Mouse (Mus musculus) heart, embryonic 11.5 days (tissue): ENCODE measurements around the gene A930004D18Rik. TPM values are rescaled to one million over a fixed set of nuclear protein-coding genes. Genes with fewer than 3 reads are reported as not detected.

Source experiments
- ATAC-seq: fragments of 200-750 bp; cut with Nextera tagmentation; replicated peaks from 2 replicates; pipeline ENCODE4 v1.8.0; 2017; ENCODE audit warnings: moderate library complexity; ENCODE audit not compliant: insufficient number of reproducible peaks, low FRiP score, low TSS enrichment
- H3K27ac ChIP-seq: fragments of 300-500 bp; sonication (generic); 2 replicates; pipeline ENCODE4 v1.5.1; 2014; ENCODE audit warnings: mild to moderate bottlenecking, low read depth, low read length
- H3K27me3 ChIP-seq: fragments of 300-500 bp; sonication (generic); 2 replicates; pipeline ENCODE4 v1.6.1; 2014; ENCODE audit warnings: mild to moderate bottlenecking, low read length, mixed read lengths; ENCODE audit not compliant: control insufficient read depth, insufficient read depth
- H3K36me3 ChIP-seq: fragments of 300-500 bp; sonication (generic); 2 replicates; pipeline ENCODE4 v1.6.1; 2014; ENCODE audit warnings: mild to moderate bottlenecking, low read length, moderate library complexity, mixed read lengths; ENCODE audit not compliant: control insufficient read depth, insufficient read depth
- H3K4me1 ChIP-seq: fragments of 300-500 bp; sonication (generic); 2 replicates; pipeline ENCODE4 v1.6.1; 2014; ENCODE audit warnings: low read length; ENCODE audit not compliant: control insufficient read depth, insufficient read depth
- H3K4me2 ChIP-seq: fragments of 300-500 bp; sonication (generic); 2 replicates; pipeline ENCODE4 v1.6.1; 2014; ENCODE audit warnings: mild to moderate bottlenecking, moderate library complexity
- H3K4me3 ChIP-seq: fragments of 300-500 bp; sonication (generic); 2 replicates; pipeline ENCODE4 v1.5.1; 2014; ENCODE audit warnings: low read depth, low read length
- H3K9ac ChIP-seq: fragments of 300-500 bp; sonication (generic); 2 replicates; pipeline ENCODE4 v1.6.1; 2014; ENCODE audit warnings: mild to moderate bottlenecking, low read depth, low read length, moderate library complexity
- H3K9me3 ChIP-seq: fragments of 300-500 bp; sonication (generic); replicated peaks from 2 replicates; pipeline ENCODE4 v1.6.1; 2016; ENCODE audit warnings: low read length; ENCODE audit not compliant: control insufficient read depth
- WGBS: fragments of 180-500 bp; shearing (Covaris S2); extraction: QIAGEN DNeasy Blood & Tissue Kit; methylation state at CpG from one replicate; pipeline ENCODE4 v1.1.7; 2014; ENCODE audit not compliant: insufficient replicate concordance; 5-methylcytosine and 5-hydroxymethylcytosine counted together
- polyA plus RNA-seq: library from polyadenylated mRNA; unstranded; fragments of >200 nt; fragmentation: Nextera tagmentation; extraction: Ambion mirVana; gene quantifications from 2 replicates; pipeline ENCODE4 v1.2.1, GENCODE M21; 2014

Gene A930004D18Rik
- polyA plus RNA-seq, 1 experiment from 2014 or later: 7.1 TPM

- Histone ChIP-seq H3K27ac (peak overlapping the region; percentile 100), H3K27me3 (no peaks in the 10 kb centered on the region), H3K4me2 (peak overlapping the region; percentile 96), H3K4me1 (peaks cover 16% of the 10 kb centered on the region), H3K9me3 (no peaks in the 10 kb centered on the region), H3K36me3 (peaks cover 2% of the 10 kb centered on the region; the same call in 1 of the 2 replicates), H3K4me3 (peak overlapping the region; percentile 93), H3K9ac (peak overlapping the region; percentile 99)
- WGBS: under 1% methylated on average over 18 of the region's 18 CpGs
- peak; percentile 40 for ATAC-seq
These were observed 26.3 kb upstream of the A930004D18Rik start for GRCm38 (mm10) chr2:18063763-18064251.

DNA sequence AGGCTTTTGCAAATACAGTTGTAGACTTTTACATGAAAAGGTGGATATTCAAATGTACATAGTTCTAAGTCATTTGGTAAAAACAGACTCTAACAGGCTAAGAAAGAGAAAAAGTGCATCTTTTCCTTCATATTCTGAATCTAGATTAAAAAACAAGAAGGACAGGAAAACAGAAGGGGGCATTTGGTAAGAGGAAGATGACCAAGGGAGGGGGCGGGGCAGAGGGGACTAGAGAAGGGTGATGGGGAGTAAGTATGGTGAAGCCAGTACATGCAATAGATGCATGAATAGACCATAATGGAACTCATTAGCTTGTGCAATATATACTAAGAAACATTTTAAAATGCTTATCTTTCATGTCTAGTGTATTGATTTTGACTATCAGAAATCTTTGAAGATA lies 22.9 kb upstream of the A930004D18Rik start:
- H3K36me3 ChIP-seq: no peaks in the 10 kb centered on the region
- no peak overlapping the region for H3K4me3 ChIP-seq
- peaks cover 6% of the 10 kb centered on the region for H3K4me1 ChIP-seq
- WGBS: 79% methylated on average over 1 of the region's 1 CpGs
- H3K9me3 ChIP-seq: no peaks in the 10 kb centered on the region
- no peak for ATAC-seq
- no peak overlapping the region for H3K27ac ChIP-seq
- H3K27me3 ChIP-seq: no peaks in the 10 kb centered on the region
- no peak overlapping the region for H3K9ac ChIP-seq
- H3K4me2 ChIP-seq: no peak overlapping the region

- Histone ChIP-seq H3K27me3 (no peaks in the 10 kb centered on the region), H3K36me3 (no peaks in the 10 kb centered on the region), H3K4me2 (no peak overlapping the region), H3K4me3 (no peak overlapping the region), H3K9ac (no peak overlapping the region), H3K27ac (no peak overlapping the region), H3K9me3 (no peaks in the 10 kb centered on the region), H3K4me1 (peaks cover 6% of the 10 kb centered on the region)
- 79% methylated on average over 1 of the region's 1 CpGs for WGBS
- no peak for ATAC-seq
These were observed 22.4 kb upstream of the A930004D18Rik start for GRCm38 (mm10) chr2:18059891-18060290.

GRCm38 (mm10) chr2:18059063-18059462 lies 21.5 kb upstream of the A930004D18Rik start:
- 12% methylated on average over 2 of the region's 2 CpGs for WGBS
- Histone ChIP-seq H3K4me3 (0 out of 2 replicates have a peak overlapping the region, but pooled peaks have one; percentile 10), H3K36me3 (no peaks in the 10 kb centered on the region), H3K4me1 (peaks cover 6% of the 10 kb centered on the region), H3K27me3 (no peaks in the 10 kb centered on the region), H3K4me2 (peak overlapping the region; percentile 99), H3K27ac (peak overlapping the region; percentile 22; the same call in 1 of the 2 replicates), H3K9ac (peak overlapping the region; percentile 58; the same call in 1 of the 2 replicates), H3K9me3 (no peaks in the 10 kb centered on the region)
- no peak for ATAC-seq

DNA sequence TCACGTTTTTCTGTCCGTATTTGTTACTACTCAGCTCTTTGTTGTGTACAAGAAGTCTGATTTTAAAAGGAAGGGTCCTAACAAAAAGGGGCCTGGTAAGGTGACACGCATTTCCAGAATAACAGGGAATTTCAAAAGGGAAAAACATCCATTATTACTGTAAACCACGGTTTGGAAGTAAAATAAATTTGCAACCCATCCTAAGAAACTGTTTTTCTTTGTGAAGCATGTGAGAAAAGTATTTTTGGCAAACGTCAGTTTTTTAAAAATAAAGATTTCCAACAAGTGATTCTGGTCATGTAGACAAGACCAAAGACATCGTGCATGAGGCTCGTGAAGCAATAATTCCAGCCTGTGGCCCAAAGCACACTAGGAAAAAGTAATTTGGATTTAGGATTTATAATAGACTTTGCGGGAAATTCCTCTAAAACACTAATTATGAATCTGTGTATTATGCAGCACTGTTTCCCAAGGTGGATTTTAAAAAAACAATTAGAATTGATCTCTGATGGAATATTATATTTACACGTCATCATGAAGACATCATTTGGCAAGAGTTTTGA lies 20.7 kb upstream of the A930004D18Rik start:
- Histone ChIP-seq H3K36me3 (no peaks in the 10 kb centered on the region), H3K9ac (peak overlapping the region; percentile 99), H3K4me3 (peak overlapping the region; percentile 62), H3K27ac (peak overlapping the region; percentile 100), H3K9me3 (no peaks in the 10 kb centered on the region), H3K4me1 (peaks cover 11% of the 10 kb centered on the region), H3K27me3 (no peaks in the 10 kb centered on the region), H3K4me2 (peak overlapping the region; percentile 99)
- 22% methylated on average over 9 of the region's 9 CpGs for WGBS
- no peak for ATAC-seq

DNA sequence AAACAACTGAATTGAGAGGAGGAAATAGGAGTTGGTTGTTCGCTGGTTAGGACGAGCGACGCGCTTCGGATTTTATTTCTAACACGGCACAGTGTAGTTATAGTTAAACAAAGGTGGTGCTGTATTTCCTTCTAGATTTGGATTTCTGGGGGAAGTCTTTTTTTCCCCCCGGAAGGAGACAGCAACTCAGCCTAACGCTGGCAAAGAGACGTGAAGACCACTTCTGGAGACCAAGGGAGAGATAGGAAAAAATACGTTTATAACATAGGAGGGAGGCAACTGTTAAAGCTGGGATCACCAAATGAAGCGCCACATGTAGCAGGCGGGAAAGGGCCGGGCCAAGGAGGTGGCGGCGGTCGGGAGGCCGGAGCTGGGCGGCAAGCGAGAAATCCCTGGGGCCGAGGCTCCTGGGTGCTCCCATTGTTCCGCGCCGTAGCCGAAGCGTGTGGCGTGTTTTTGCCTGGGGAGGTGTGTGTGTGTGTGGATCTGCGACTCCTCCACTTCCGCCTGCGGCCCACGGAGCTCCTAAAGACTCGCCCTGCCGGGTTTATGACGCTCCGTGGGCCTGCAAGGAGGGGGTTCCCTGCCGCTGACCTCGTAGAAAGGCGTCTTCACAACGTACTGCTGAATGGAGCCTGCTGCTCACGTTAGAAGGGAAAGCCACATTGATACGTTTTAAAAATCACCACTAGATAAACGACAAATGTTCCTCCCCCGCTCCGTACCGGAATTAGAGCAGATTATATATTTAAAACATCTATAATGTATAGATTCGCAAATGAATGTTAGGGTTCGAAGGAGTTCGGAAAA lies 20.0 kb upstream of the A930004D18Rik start:
- peak overlapping the region; percentile 99 for H3K4me2 ChIP-seq
- no peaks in the 10 kb centered on the region for H3K27me3 ChIP-seq
- H3K9me3 ChIP-seq: no peaks in the 10 kb centered on the region
- peak overlapping the region; percentile 62 for H3K4me3 ChIP-seq
- peak overlapping the region; percentile 99 for H3K9ac ChIP-seq
- no peaks in the 10 kb centered on the region for H3K36me3 ChIP-seq
- peak overlapping the region; percentile 100 for H3K27ac ChIP-seq
- no peak for ATAC-seq
- 1% methylated on average over 48 of the region's 48 CpGs for WGBS
- H3K4me1 ChIP-seq: peaks cover 11% of the 10 kb centered on the region

DNA sequence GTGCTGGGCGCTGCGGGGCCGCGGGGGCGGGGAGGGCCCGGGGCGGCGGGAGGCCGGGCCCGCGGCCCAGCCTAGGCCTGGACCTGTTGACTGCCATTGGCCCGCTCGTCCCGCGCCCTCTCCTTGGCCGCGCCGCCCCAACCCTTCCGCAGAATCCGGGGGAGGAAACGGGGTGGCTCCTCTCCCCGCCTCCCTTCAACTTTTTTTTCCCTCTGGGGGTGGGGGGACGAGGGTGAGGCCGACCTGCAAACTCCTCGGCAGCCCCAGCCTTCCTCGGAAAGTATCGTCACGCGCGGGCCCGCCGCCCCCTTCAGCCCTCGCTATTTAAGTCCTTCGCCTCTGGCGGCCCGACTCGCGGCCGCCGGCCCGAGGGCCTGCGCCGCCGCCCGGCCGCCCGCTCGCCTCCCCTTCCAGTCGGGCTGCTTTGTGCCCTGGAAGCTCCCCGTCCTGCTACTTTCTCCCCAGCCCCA lies 19.3 kb upstream of the A930004D18Rik start:
- Histone ChIP-seq H3K4me1 (peaks cover 11% of the 10 kb centered on the region), H3K4me2 (peak overlapping the region; percentile 99), H3K27me3 (no peaks in the 10 kb centered on the region), H3K9ac (peak overlapping the region; percentile 99), H3K4me3 (peak overlapping the region; percentile 62), H3K36me3 (no peaks in the 10 kb centered on the region), H3K27ac (peak overlapping the region; percentile 100), H3K9me3 (no peaks in the 10 kb centered on the region)
- ATAC-seq: peak; percentile 97
- WGBS: under 1% methylated on average over 36 of the region's 50 CpGs

DNA sequence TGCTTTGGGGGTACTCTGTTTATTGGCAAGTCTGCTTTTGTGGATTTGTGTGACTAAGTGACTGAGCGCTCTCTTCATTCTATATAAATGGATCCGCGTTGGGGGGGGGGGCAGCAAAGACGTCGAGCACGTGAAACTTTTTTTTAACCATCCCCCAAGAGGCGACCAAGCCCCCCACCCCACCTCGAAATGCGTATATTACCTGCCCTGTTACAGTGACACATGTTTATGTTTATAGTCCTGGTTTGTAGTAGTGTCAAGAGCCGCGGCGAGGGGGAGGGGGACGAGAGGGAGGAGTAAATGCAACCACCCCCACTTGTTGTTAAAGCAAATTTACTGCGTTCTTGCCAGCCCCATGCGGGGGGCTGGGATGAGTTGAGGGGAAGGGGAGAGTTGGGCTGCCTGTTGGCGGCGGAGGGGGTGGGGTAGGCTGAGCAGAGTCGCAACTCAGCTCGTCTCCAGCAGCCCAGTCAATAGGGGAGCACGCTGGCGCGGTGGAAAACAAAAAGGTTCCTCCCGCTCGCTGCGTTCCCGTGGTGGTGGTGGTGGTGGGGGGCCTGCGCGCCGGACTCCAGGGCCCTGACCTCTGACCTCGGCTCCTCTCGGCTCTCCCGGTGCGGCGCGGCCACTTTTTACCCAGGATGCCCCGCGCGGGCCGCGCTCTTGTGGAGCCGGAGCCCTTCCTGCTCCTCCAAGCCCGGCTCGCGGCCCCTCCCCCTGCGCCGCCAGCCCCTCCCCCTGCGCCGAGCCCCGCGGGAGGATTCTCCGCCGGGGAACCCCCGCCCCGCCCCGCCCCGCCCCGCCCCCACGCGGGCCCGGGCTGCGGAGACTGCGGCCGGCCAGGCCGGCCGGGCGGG lies 18.6 kb upstream of the A930004D18Rik start:
- H3K4me3 ChIP-seq: peak overlapping the region; percentile 62
- ATAC-seq: peak; percentile 72
- WGBS: under 1% methylated on average over 37 of the region's 66 CpGs

More for the DNA sequence above, 18.6 kb upstream of the A930004D18Rik start:
- Histone ChIP-seq H3K4me2 (peak overlapping the region; percentile 99), H3K9ac (peak overlapping the region; percentile 99), H3K36me3 (no peaks in the 10 kb centered on the region), H3K27me3 (no peaks in the 10 kb centered on the region), H3K9me3 (no peaks in the 10 kb centered on the region), H3K27ac (peak overlapping the region; percentile 100), H3K4me1 (peaks cover 11% of the 10 kb centered on the region)
